Mouse (Mus musculus) liver, adult 2 months (tissue): ENCODE data around the gene Sema3d. TPM values are rescaled to one million over a fixed set of nuclear protein-coding genes. Genes with fewer than 3 reads are reported as not detected.

ENCODE experiments used
- DNase-seq: peaks from one replicate; pipeline ENCODE4 v3.0.0-alpha.2; 2011; ENCODE audit warnings: low read depth, low spot score; ENCODE audit errors: extremely low read depth
- H3K27ac ChIP-seq: fragments of 200-500 bp; replicated peaks from 2 replicates; pipeline ENCODE4 v1.5.1; 2012; ENCODE audit warnings: low read depth, mild to moderate bottlenecking, control low read depth, inconsistent platforms, low read length; ENCODE audit not compliant: insufficient read depth
- H3K27me3 ChIP-seq: fragments of 200-500 bp; 2 replicates; pipeline ENCODE4 v1.6.1; 2012; ENCODE audit warnings: mild to moderate bottlenecking, moderate library complexity, low read length, inconsistent platforms; ENCODE audit not compliant: control insufficient read depth, insufficient read depth
- H3K36me3 ChIP-seq: fragments of 200-500 bp; 2 replicates; pipeline ENCODE4 v1.6.1; 2012; ENCODE audit warnings: low read length, inconsistent platforms; ENCODE audit not compliant: control insufficient read depth, insufficient read depth
- H3K4me1 ChIP-seq: fragments of 200-500 bp; 2 replicates; pipeline ENCODE4 v1.6.1; 2011; ENCODE audit warnings: low read length; ENCODE audit not compliant: control insufficient read depth, insufficient read depth
- H3K4me3 ChIP-seq: fragments of 200-500 bp; 2 replicates; pipeline ENCODE4 v1.5.1; 2011; ENCODE audit warnings: low read depth, mild to moderate bottlenecking, control low read depth, low read length, moderate library complexity; ENCODE audit not compliant: insufficient read depth
- H3K79me2 ChIP-seq: fragments of 200-500 bp; 2 replicates; pipeline ENCODE4 v1.6.1; 2012; ENCODE audit warnings: inconsistent platforms, mild to moderate bottlenecking, low read length, moderate library complexity; ENCODE audit not compliant: control insufficient read depth, insufficient read depth
- H3K9ac ChIP-seq: fragments of 200-500 bp; 2 replicates; pipeline ENCODE4 v1.6.1; 2012; ENCODE audit warnings: low read depth, mild to moderate bottlenecking, control low read depth, inconsistent platforms, low read length
- CTCF ChIP-seq: fragments of 200-500 bp; IDR thresholded peaks from 2 replicates; pipeline ENCODE4 v1.5.1; 2011; ENCODE audit warnings: low read depth, low read length, control low read depth
- POLR2A ChIP-seq: fragments of 200-500 bp; IDR thresholded peaks from 2 replicates; pipeline ENCODE4 v1.6.1; 2011; ENCODE audit warnings: low read length, control low read depth; ENCODE audit not compliant: insufficient read depth; ENCODE audit errors: extremely low read depth
- WGBS: fragments of 180-500 bp; shearing (Covaris S2); methylation state at CpG from one replicate; pipeline ENCODE4 v1.1.7; 2018; 5-methylcytosine and 5-hydroxymethylcytosine counted together
- polyA plus RNA-seq: library from polyadenylated mRNA; depleted of rRNA; stranded (reverse); fragments of >200 nt; gene quantifications from 2 replicates; pipeline ENCODE4 v1.2.3, GENCODE M21; 2012
- total RNA-seq: library from RNA; depleted of rRNA; stranded (reverse); fragments of >200 nt; gene quantifications from 2 replicates; pipeline ENCODE4 v1.2.3, GENCODE M21; 2014

Gene Sema3d
- total and polyA plus RNA-seq, 2 experiments, result 0.33 to 2.5 TPM

- Histone ChIP-seq H3K4me3 (no peak overlapping the region), H3K79me2 (no peaks in the 10 kb centered on the region), H3K27ac (no peak overlapping the region), H3K36me3 (no peaks in the 10 kb centered on the region), H3K27me3 (no peaks in the 10 kb centered on the region), H3K4me1 (no peaks in the 10 kb centered on the region), H3K9ac (no peak overlapping the region)
- TF ChIP-seq CTCF, result no peak
- TF ChIP-seq POLR2A, result no peak
- WGBS, result 89% methylated on average over 9 of the region's 9 CpGs
- DNase-seq, result no peak
These were observed 201.7 kb downstream of the Sema3d start for GRCm38 (mm10) chr5:12584886-12585285.

GRCm38 (mm10) chr5:12634227-12634980, 251.2 kb downstream of the Sema3d start:
- TF ChIP-seq POLR2A, result no peak
- no peak for TF ChIP-seq CTCF
- H3K4me3 ChIP-seq, result no peak overlapping the region
- DNase-seq, result no peak
- H3K79me2 ChIP-seq, result no peaks in the 10 kb centered on the region
- H3K36me3 ChIP-seq, result no peaks in the 10 kb centered on the region
- no peaks in the 10 kb centered on the region for H3K27me3 ChIP-seq
- no peaks in the 10 kb centered on the region for H3K4me1 ChIP-seq
- WGBS, result 61% methylated on average over 8 of the region's 8 CpGs
- H3K9ac ChIP-seq, result no peak overlapping the region
- H3K27ac ChIP-seq, result no peak overlapping the region

- Histone ChIP-seq H3K27me3 (no peaks in the 10 kb centered on the region), H3K36me3 (no peaks in the 10 kb centered on the region), H3K4me3 (no peak overlapping the region), H3K79me2 (no peaks in the 10 kb centered on the region), H3K27ac (no peak overlapping the region), H3K9ac (no peak overlapping the region), H3K4me1 (no peaks in the 10 kb centered on the region)
- WGBS, result 82% methylated on average over 7 of the region's 7 CpGs
- TF ChIP-seq POLR2A (no peak), CTCF (no peak)
- no peak for DNase-seq
These were observed 254.7 kb downstream of the Sema3d start for GRCm38 (mm10) chr5:12637763-12638468.
